Mouse (Mus musculus) G1E (cell line): Measurements from ENCODE around the gene Spem1. TPM values are rescaled to one million over a fixed set of nuclear protein-coding genes. Genes with fewer than 3 reads are reported as not detected.
"Not testable (repeated sequence)": the region's sequence is repeated elsewhere in the genome, so short reads cannot be mapped to it uniquely, and the experiment has no call there.

Source experiments
- ATAC-seq: 2 replicates; pipeline ENCODE4 v1.8.0; 2016; ENCODE audit warnings: mild to moderate bottlenecking; ENCODE audit not compliant: insufficient number of reproducible peaks, poor library complexity, low FRiP score, severe bottlenecking; ENCODE audit errors: extremely low read depth
- DNase-seq: peaks from one replicate; pipeline ENCODE4 v3.0.0; 2012; ENCODE audit warnings: low spot score
- H3K27me3 ChIP-seq: 2 replicates; pipeline ENCODE4 v1.6.1; 2012; ENCODE audit warnings: mild to moderate bottlenecking, low read length, inconsistent platforms; ENCODE audit not compliant: insufficient read depth
- H3K36me3 ChIP-seq: replicated peaks from 2 replicates; pipeline ENCODE3; 2012; ENCODE audit warnings: mild to moderate bottlenecking, inconsistent platforms
- H3K4me1 ChIP-seq: 2 replicates; pipeline ENCODE4 v1.6.1; 2012; ENCODE audit warnings: low read depth, low read length, inconsistent platforms, mixed read lengths; ENCODE audit not compliant: insufficient read depth
- H3K4me3 ChIP-seq: 2 replicates; pipeline ENCODE4 v1.5.1; 2012; ENCODE audit warnings: low read depth, mild to moderate bottlenecking, inconsistent platforms, low read length, moderate library complexity, mixed read lengths
- H3K9me3 ChIP-seq: replicated peaks from 2 replicates; pipeline ENCODE4 v1.6.1; 2012; ENCODE audit warnings: inconsistent platforms
- CTCF ChIP-seq: IDR thresholded peaks from 2 replicates; pipeline ENCODE4 v1.5.1; 2012; ENCODE audit warnings: low read depth, low read length, inconsistent platforms, mixed read lengths
- GATA1 ChIP-seq: IDR thresholded peaks from 2 replicates; pipeline ENCODE4 v1.6.1; 2012; ENCODE audit warnings: borderline replicate concordance, low read length, inconsistent platforms, mixed read lengths
- GATA2 ChIP-seq: IDR thresholded peaks from 2 replicates; pipeline ENCODE4 v1.6.1; 2012; ENCODE audit warnings: low read depth, low read length, inconsistent platforms, borderline replicate concordance
- POLR2AphosphoS5 ChIP-seq: IDR thresholded peaks from 2 replicates; pipeline ENCODE4 v1.6.1; 2012; ENCODE audit warnings: low read depth, low read length, inconsistent platforms; ENCODE audit not compliant: insufficient replicate concordance
- TAL1 ChIP-seq: conservative IDR thresholded peaks from 2 replicates; pipeline ENCODE4 v1.6.1; 2012; ENCODE audit warnings: low read depth, low read length, inconsistent platforms, mixed read lengths
- polyA plus RNA-seq: library from polyadenylated mRNA; stranded (reverse); fragments of >175 nt; gene quantifications from 2 replicates; pipeline ENCODE4 v1.2.3, GENCODE M21; 2012
- total RNA-seq, 2 experiments: library from RNA; stranded (forward) in 1 of 2; stranded (reverse) in 1 of 2; fragments of 200-1000 nt in 1 of 2; fragments of >200 nt in 1 of 2; fragmentation: Nextera tagmentation in 1 of 2; gene quantifications; 2 replicates each; pipeline ENCODE4 v1.2.3; 2014 to 2017

Gene Spem1
- total RNA-seq (2014; fragmentation: Nextera tagmentation), result not detected in 2 replicates
- total RNA-seq (2017), result 0.11 TPM in 1 of 2 replicates, not detected in the other
- not detected in 2 replicates for polyA plus RNA-seq

GRCm38 (mm10) chr11:69822080-69822479 is at the start of gene Spem1:
TSS of gene Spem1 (minus strand) at chr11:69822180.
- Histone ChIP-seq H3K27me3 (peaks cover 44% of the 10 kb centered on the region), H3K4me1 (no peaks in the 10 kb centered on the region; the same call in 1 of the 2 replicates), H3K9me3 (peaks cover 8% of the 10 kb centered on the region), H3K36me3 (peaks cover 24% of the 10 kb centered on the region), H3K4me3 (no peak within 1 kb of the TSS)
- no peak for TF ChIP-seq GATA1
- TF ChIP-seq POLR2AphosphoS5, result no peak
- no peak for TF ChIP-seq GATA2
- no peak for TF ChIP-seq TAL1
- TF ChIP-seq CTCF, result no peak
- ATAC-seq, result no peak
- no peak for DNase-seq

- no peak overlapping the region for H3K4me3 ChIP-seq
- DNase-seq (no peak), ATAC-seq (no peak)
- no peak for TF ChIP-seq POLR2AphosphoS5
- TF ChIP-seq GATA2, result no peak
- TF ChIP-seq GATA1, result no peak
- no peak for TF ChIP-seq TAL1
- no peak for TF ChIP-seq CTCF
- H3K27me3 ChIP-seq, result peaks cover 43% of the 10 kb centered on the region
- H3K36me3 ChIP-seq, result no peaks in the 10 kb centered on the region
- H3K4me1 ChIP-seq, result peaks cover 8% of the 10 kb centered on the region; the same call in 1 of the 2 replicates
- no peaks in the 10 kb centered on the region for H3K9me3 ChIP-seq
Observed at GRCm38 (mm10) chr11:69870289-69871069, 48.5 kb upstream of the Spem1 start.

GRCm38 (mm10) chr11:69867335-69867734 is 45.4 kb upstream of the Spem1 start:
- ATAC-seq, result no peak
- peaks cover 39% of the 10 kb centered on the region for H3K27me3 ChIP-seq
- no peaks in the 10 kb centered on the region for H3K36me3 ChIP-seq
- peaks cover 12% of the 10 kb centered on the region for H3K4me1 ChIP-seq
- no peak for TF ChIP-seq POLR2AphosphoS5
- no peaks in the 10 kb centered on the region for H3K9me3 ChIP-seq
- H3K4me3 ChIP-seq, result no peak overlapping the region
- no peak for DNase-seq

GRCm38 (mm10) chr11:69865561-69865960 is 43.6 kb upstream of the Spem1 start:
- Histone ChIP-seq H3K27me3 (peaks cover 33% of the 10 kb centered on the region), H3K4me3 (no peak overlapping the region), H3K9me3 (no peaks in the 10 kb centered on the region), H3K4me1 (peaks cover 12% of the 10 kb centered on the region), H3K36me3 (no peaks in the 10 kb centered on the region)
- TF ChIP-seq TAL1 (no peak), GATA2 (no peak), POLR2AphosphoS5 (no peak), CTCF (no peak), GATA1 (no peak)
- no peak for ATAC-seq
- DNase-seq, result no peak

- DNase-seq (no peak), ATAC-seq (no peak)
- no peak overlapping the region for H3K4me3 ChIP-seq
Observed at GRCm38 (mm10) chr11:69864138-69864860, 42.3 kb upstream of the Spem1 start.

GRCm38 (mm10) chr11:69863729-69864128 is 41.7 kb upstream of the Spem1 start:
- not testable (repeated sequence) for H3K36me3 ChIP-seq, ATAC-seq

More at GRCm38 (mm10) chr11:69864138-69864860, 42.3 kb upstream of the Spem1 start:
- H3K9me3 ChIP-seq, result no peaks in the 10 kb centered on the region
- H3K4me1 ChIP-seq, result peaks cover 12% of the 10 kb centered on the region
- no peaks in the 10 kb centered on the region for H3K36me3 ChIP-seq
- no peak for TF ChIP-seq GATA1
- no peak for TF ChIP-seq GATA2
- TF ChIP-seq CTCF, result no peak
- no peak for TF ChIP-seq POLR2AphosphoS5
- no peak for TF ChIP-seq TAL1
- H3K27me3 ChIP-seq, result peaks cover 36% of the 10 kb centered on the region

More at GRCm38 (mm10) chr11:69863729-69864128, 41.7 kb upstream of the Spem1 start:
- peaks cover 12% of the 10 kb centered on the region for H3K4me1 ChIP-seq
- H3K27me3 ChIP-seq, result peaks cover 36% of the 10 kb centered on the region
- not testable (repeated sequence) for H3K4me3 ChIP-seq, H3K9me3 ChIP-seq, DNase-seq
